Mouse (Mus musculus) macrophage (primary cell): ENCODE measurements around the gene Ube2j2. TPM values are rescaled to one million over a fixed set of nuclear protein-coding genes. Genes with fewer than 3 reads are reported as not detected.

Source experiments
- H3K27ac ChIP-seq: fragments of 350-480 bp; formaldehyde crosslinking; 2 replicates; pipeline ENCODE4 v1.9.0; 2021
- H3K36me3 ChIP-seq: fragments of 350-480 bp; formaldehyde crosslinking; 2 replicates; pipeline ENCODE4 v1.9.0; 2021; ENCODE audit errors: inconsistent target
- H3K4me3 ChIP-seq: fragments of 350-480 bp; formaldehyde crosslinking; 2 replicates; pipeline ENCODE4 v1.9.0; 2021; ENCODE audit errors: inconsistent target
- H3K79me2 ChIP-seq: fragments of 350-480 bp; formaldehyde crosslinking; 2 replicates; pipeline ENCODE4 v1.9.0; 2021; ENCODE audit errors: inconsistent target
- WGBS: methylation state at CpG from one replicate; pipeline ENCODE4 v1.1.7; 2026; ENCODE audit warnings: inconsistent platforms; ENCODE audit not compliant: missing documents; 5-methylcytosine and 5-hydroxymethylcytosine counted together
- polyA plus RNA-seq: library from polyadenylated mRNA; stranded (reverse); fragments of 250-400 nt; gene quantifications from 3 replicates; pipeline ENCODE4 v1.2.4, GENCODE M21; 2018; ENCODE audit warnings: inconsistent platforms

The Ube2j2 gene
- polyA plus RNA-seq, 1 experiment from 2014 or later, result 67.6 TPM

DNA sequence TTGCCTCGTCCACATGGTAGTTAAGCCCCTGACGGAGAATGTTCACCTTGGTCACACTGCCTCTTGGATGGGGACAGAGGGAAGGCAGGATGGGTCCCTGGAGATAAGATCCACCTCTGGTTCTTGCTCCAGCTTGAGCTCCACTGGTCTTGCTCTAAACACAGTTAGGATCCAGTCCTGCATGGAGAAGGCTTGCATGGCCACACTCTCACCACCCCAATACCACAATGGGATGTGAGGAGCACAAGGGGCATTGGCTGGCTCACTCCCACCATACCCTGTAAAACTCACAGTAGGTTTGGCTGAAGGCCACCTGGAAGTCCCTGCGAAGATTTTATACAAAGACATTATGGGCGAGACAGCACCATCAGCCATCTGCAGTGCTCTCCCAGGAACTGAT, 34.9 kb upstream of the Ube2j2 start:
- Histone ChIP-seq H3K4me3 (no peak overlapping the region), H3K36me3 (peaks cover 2% of the 10 kb centered on the region; the same call in 1 of the 2 replicates), H3K79me2 (no peaks in the 10 kb centered on the region), H3K27ac (no peak overlapping the region)
- 83% methylated on average over 3 of the region's 4 CpGs for WGBS

DNA sequence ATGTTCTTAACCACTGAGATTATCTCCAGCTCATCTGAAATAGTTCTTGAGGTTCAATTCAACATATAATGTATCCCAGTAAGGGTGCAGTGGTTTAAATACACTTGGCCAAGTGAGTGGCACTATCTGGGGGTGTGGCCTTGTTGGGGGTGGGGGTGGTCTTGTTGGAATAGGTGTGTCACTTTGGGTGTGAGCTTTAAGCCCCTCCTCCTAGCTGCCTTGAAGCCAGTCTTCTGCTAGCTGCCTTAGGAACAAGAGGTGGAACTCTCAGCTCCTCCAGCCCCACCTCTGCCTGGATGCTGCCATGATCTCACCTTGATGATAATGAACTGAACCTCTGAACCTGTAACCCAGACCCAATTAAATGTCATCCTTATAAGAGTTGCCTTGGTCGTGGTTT, 11.6 kb upstream of the Ube2j2 start:
- no peaks in the 10 kb centered on the region for H3K79me2 ChIP-seq
- H3K27ac ChIP-seq, result no peak overlapping the region
- H3K4me3 ChIP-seq, result no peak overlapping the region
- no peaks in the 10 kb centered on the region for H3K36me3 ChIP-seq
- WGBS, result 93% methylated on average over 1 of the region's 1 CpGs

DNA sequence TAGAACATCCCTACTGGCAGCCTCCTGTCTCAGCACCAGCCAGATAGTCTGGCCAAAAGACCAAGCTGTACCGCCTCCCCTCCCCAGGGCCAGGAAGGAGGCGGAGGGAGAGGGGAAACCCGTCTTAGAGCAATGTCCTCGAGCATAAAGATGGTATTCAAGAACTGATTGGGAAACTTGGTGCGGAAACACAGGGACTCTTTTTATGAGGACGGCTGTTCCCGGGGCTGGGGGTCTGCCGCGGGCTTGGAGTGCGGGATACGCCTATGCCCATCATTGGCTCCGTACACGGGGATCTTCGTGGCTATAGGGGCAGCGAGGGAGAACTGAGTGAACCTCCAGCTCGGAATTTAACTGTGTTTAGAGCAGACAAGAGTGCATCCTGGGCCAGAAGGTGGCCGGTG, 580 bp upstream of the Ube2j2 start:
- peaks cover 4% of the 10 kb centered on the region; the same call in 1 of the 2 replicates for H3K36me3 ChIP-seq
- 6% methylated on average over 16 of the region's 17 CpGs for WGBS
- peaks cover 41% of the 10 kb centered on the region for H3K79me2 ChIP-seq
- H3K27ac ChIP-seq, result peak overlapping the region; percentile 71
- H3K4me3 ChIP-seq, result peak overlapping the region; percentile 92

DNA sequence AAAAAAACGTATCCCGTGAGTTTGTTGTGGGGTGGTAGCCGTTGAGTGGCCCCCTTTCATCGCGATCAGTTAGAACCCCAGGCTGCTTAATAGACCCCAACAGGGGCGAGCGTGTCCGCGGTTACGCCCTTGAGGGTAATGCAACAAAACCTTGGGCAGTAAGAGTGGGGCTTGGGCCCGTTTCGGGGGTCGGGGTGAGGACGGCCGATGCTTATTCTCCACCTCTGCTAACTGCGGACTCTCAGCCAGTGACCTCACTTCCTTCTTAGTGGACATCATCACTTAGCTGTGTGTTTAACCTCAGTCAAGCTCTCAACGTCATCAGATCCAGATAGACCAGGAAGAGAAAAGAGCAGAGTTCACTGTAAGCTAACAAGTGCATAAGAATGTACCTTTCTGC, 640 bp downstream of the Ube2j2 start:
- 1% methylated on average over 17 of the region's 17 CpGs for WGBS
- H3K27ac ChIP-seq, result peak overlapping the region; percentile 74
- peak overlapping the region; percentile 92 for H3K4me3 ChIP-seq
- H3K36me3 ChIP-seq, result peaks cover 16% of the 10 kb centered on the region
- H3K79me2 ChIP-seq, result peaks cover 53% of the 10 kb centered on the region

DNA sequence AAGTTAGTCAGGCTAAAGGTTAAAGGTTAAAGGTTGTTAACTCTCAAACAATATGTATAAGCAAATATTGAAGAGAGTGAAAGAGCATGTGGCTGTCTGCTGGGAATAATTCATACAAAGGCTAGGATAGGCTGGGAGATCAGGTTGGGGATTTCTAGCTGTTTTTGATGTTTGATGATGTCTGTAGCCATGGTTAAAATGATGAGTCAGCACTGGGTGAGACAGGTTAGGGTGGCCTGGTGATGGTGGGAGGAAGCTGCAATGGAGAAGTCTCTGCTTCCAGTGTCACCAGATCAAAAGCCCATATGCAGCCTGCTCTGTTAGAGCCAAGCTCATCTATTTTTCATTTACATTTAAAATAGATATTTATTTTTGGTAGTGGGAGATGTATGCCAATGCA, 3.5 kb downstream of the Ube2j2 start:
- Histone ChIP-seq H3K36me3 (peaks cover 45% of the 10 kb centered on the region), H3K27ac (no peak overlapping the region), H3K79me2 (peaks cover 82% of the 10 kb centered on the region), H3K4me3 (no peak overlapping the region)

DNA sequence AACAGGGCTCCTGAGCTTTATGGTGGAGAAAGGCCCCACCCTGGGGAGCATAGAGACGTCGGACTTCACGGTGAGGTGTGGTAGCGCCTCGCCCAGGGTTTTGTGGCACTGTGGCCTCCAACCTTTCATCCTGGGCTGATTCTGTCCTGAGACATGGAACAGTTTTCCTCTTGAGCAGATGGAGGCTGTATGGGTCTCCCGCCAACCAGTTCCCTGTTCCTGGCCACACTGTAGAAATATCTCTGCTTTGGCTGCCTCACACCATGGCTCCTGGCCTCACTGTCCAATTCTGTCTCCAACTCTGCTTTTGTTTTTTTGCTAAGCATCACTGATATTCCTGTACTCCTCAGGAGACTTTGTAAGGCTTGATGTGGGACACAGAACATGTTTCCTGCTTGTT, 11.9 kb downstream of the Ube2j2 start:
- WGBS, result 100% methylated on average over 6 of the region's 6 CpGs
- Histone ChIP-seq H3K36me3 (peaks cover 76% of the 10 kb centered on the region), H3K27ac (no peak overlapping the region), H3K4me3 (no peak overlapping the region), H3K79me2 (peaks cover 54% of the 10 kb centered on the region)

DNA sequence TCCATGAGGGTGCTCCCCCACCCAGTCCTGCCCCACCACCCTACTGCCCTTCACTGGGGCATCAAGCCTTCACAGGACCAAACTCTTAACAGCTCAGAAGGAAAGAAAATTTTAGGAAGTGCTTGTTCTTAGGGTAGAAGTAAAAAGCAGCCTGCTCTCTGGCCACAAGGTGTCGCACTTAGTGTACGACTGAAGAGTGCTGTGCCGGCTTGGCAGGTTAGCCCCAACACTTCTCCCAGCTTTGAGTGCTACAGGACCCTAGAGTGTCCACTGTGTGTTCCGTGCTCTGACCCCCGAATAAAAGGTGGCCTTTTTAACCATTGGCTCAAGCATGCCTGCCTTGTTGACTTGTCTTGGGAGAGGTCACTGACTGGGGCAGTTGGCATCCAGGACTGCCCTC, 15.6 kb downstream of the Ube2j2 start:
- WGBS, result 2% methylated on average over 5 of the region's 5 CpGs
- peaks cover 39% of the 10 kb centered on the region for H3K36me3 ChIP-seq
- peaks cover 16% of the 10 kb centered on the region for H3K79me2 ChIP-seq

DNA sequence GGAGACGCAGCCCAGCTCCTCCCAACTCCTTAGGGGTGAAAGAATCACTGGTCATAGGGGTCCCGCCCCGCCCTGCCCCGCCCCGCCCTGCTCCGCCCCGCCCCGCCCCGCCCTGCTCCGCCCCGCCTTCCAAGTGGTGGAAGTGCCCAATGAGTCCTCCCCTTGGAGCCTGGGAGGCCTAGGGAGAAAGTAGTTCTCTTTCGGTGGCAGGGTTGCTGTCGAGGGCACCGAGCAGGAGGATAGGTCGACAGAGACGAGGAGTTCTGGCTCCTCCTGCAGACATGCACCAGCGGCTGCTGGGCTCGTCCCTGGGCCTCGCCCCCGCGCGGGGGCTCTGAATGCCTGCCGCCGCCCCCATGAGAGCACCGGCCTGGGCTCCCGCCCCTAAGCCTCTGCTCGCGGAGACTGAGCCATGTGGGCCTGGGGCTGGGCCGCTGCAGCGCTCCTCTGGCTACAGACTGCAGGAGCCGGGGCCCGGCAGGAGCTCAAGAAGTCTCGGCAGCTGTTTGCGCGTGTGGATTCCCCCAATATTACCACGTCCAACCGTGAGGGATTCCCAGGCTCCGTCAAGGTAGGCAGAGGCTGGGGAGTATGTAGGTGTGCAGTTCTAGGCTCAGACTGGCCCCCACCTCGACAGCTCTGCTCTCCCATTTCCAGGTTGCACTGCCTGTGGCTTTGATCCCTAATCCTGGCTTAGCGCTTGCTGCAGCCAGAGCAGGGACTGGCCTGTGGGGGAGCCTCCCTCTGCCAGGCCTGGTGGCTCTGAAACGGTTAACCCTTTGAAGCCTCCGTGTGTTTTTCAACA, 18.7 kb downstream of the Ube2j2 start, which contains the start of gene C1qtnf12:
TSS of gene C1qtnf12 (plus strand) at position 152 of the 805 bp plus-strand sequence.
- H3K4me3 ChIP-seq, result peak within 1 kb of the TSS; percentile 23; the same call in 1 of the 2 replicates
- no peaks in the 10 kb centered on the region for H3K79me2 ChIP-seq
- no peak within 1 kb of the TSS for H3K27ac ChIP-seq
- H3K36me3 ChIP-seq, result peaks cover 20% of the 10 kb centered on the region
- 8% methylated on average over 30 of the region's 42 CpGs for WGBS

More for the DNA sequence above, 15.6 kb downstream of the Ube2j2 start:
- H3K27ac ChIP-seq, result no peak overlapping the region
- H3K4me3 ChIP-seq, result no peak overlapping the region

- Histone ChIP-seq H3K36me3 (peaks cover 12% of the 10 kb centered on the region), H3K27ac (no peak overlapping the region), H3K4me3 (no peak overlapping the region), H3K79me2 (no peaks in the 10 kb centered on the region)
- WGBS, result 89% methylated on average over 7 of the region's 7 CpGs
Observed at GRCm38 (mm10) chr4:155963106-155963505, 19.5 kb downstream of the Ube2j2 start.

GRCm38 (mm10) chr4:155964396-155964795, 20.8 kb downstream of the Ube2j2 start:
- Histone ChIP-seq H3K4me3 (no peak overlapping the region), H3K36me3 (peaks cover 6% of the 10 kb centered on the region; the same call in 1 of the 2 replicates), H3K27ac (no peak overlapping the region), H3K79me2 (no peaks in the 10 kb centered on the region)
- WGBS, result 96% methylated on average over 11 of the region's 11 CpGs

DNA sequence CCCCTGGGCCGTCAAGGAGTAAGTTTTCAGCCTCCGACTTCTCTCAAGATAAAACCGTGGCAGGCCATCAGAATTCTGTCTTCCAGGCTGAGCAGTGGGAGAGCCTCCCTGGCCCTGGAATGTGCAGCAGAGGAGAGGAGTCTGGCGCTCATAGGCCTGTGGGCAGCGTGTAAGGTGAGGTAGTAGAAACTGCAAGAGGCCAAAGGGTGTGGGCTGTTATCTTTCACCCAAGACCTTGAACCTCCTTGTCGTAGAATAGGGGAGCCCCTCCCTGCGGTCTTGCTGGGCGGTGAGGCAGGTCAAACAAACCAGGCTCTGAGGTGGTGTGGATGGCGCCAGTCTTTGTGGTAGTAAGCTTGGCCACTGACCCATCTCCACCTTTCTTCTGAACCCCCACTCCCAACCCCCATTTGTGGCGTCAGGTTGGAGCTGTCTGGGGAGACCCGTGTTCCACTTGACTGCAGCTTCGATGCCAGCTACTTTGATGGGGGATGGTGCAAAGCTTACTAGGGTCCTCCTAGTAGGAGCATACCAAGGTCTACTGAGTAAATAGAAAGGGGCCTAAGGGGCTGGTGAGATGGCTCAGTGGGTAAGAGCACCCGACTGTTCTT, 25.5 kb downstream of the Ube2j2 start:
- Histone ChIP-seq H3K27ac (no peak overlapping the region), H3K79me2 (no peaks in the 10 kb centered on the region), H3K4me3 (no peak overlapping the region), H3K36me3 (peaks cover 6% of the 10 kb centered on the region; the same call in 1 of the 2 replicates)
- WGBS, result 95% methylated on average over 13 of the region's 13 CpGs

GRCm38 (mm10) chr4:155970286-155970685, 26.7 kb downstream of the Ube2j2 start:
- Histone ChIP-seq H3K79me2 (no peaks in the 10 kb centered on the region), H3K27ac (no peak overlapping the region), H3K4me3 (no peak overlapping the region), H3K36me3 (no peaks in the 10 kb centered on the region)
- WGBS, result 90% methylated on average over 5 of the region's 5 CpGs

DNA sequence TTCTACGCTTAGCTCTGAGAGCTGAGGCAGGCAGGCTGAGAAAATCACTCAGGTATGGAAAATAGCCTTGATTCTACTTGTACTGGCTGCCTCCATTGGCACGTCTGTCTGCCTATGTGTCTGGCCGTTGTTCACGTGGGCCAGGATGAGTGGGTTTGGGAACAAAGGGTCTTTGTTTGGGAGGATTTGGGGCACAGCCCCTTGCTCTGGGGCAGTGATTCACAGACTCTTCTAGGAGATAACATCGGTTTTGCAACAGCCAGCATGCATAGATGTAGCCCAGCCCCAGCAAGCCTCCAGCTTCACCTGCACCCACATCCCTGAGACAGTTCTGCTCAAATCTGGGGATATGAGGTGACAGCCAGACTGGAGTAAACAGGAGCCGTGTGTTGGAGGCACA, 29.0 kb downstream of the Ube2j2 start:
- Histone ChIP-seq H3K4me3 (no peak overlapping the region), H3K36me3 (no peaks in the 10 kb centered on the region), H3K79me2 (no peaks in the 10 kb centered on the region), H3K27ac (no peak overlapping the region)
- WGBS, result 96% methylated on average over 6 of the region's 6 CpGs

DNA sequence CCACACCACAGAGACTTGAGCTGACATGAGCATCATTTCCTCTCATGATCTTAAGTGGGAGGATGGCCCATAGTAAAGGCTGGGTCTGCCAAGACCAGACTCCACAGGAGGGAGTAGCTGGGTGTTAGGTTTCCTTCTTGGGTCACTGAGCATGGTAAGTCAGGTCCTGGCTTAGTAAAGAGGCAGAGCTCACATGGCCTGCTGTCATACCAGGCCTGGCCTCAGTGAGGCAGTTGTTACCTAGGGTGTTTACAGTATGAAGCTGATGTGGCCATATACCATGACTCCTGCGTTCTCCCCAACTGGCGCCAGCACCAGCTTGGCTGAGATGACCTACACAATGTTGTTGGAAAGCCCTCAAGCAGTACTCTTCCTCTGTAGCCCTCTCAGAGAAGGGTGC, 29.6 kb downstream of the Ube2j2 start:
- no peaks in the 10 kb centered on the region for H3K79me2 ChIP-seq
- H3K4me3 ChIP-seq, result no peak overlapping the region
- H3K36me3 ChIP-seq, result no peaks in the 10 kb centered on the region
- H3K27ac ChIP-seq, result no peak overlapping the region
- 88% methylated on average over 2 of the region's 2 CpGs for WGBS

- 74% methylated on average over 11 of the region's 12 CpGs for WGBS
- Histone ChIP-seq H3K79me2 (no peaks in the 10 kb centered on the region), H3K36me3 (no peaks in the 10 kb centered on the region), H3K27ac (no peak overlapping the region), H3K4me3 (no peak overlapping the region)
Observed at GRCm38 (mm10) chr4:155981436-155982082, 37.9 kb downstream of the Ube2j2 start.
